Mouse (Mus musculus): ENCODE results near the gene Taar7f.

GRCm38 (mm10) chr10:24037314-24037713 lies 12.0 kb upstream of the Taar7f start, which contains the start of gene Taar7e:
- no peak for TF ChIP-seq POLR2A (IDR thresholded peaks at IDR 0.05; ENCODE audit: low read depth, low read length)
- no peak for TF ChIP-seq EP300 (IDR thresholded peaks at IDR 0.05; ENCODE audit: low read length)
- no peak for TF ChIP-seq UBTF (IDR thresholded peaks at IDR 0.05; ENCODE audit: low read depth, low read length)
- TF ChIP-seq MAX (IDR thresholded peaks at IDR 0.05; ENCODE audit: low read length) = no peak
- no peak for TF ChIP-seq ZMIZ1 (IDR thresholded peaks at IDR 0.05; ENCODE audit: low read depth, low read length)
- TF ChIP-seq ZC3H11A (IDR thresholded peaks at IDR 0.05; ENCODE audit: low read depth, low read length) = no peak
- TF ChIP-seq MAZ (IDR thresholded peaks at IDR 0.05; ENCODE audit: low read depth, low read length) = no peak
- TF ChIP-seq KAT2A (IDR thresholded peaks at IDR 0.05; ENCODE audit: insufficient replicate concordance, low read length) = no peak
- no peak for TF ChIP-seq BHLHE40 (IDR thresholded peaks at IDR 0.05; ENCODE audit: low read depth, low read length)
- TF ChIP-seq CTCF (conservative IDR thresholded peaks at IDR 0.05 in 1 of 2, IDR thresholded peaks at IDR 0.05 in 1 of 2; ENCODE audit: low read depth in 2 of 2, low read length in 2 of 2) = no peak
- TF ChIP-seq ELF1 (IDR thresholded peaks at IDR 0.05; ENCODE audit: low read depth, low read length) = no peak
- TF ChIP-seq MEF2A (IDR thresholded peaks at IDR 0.05; ENCODE audit: borderline replicate concordance, low read depth, low read length) = no peak
- TF ChIP-seq USF1 (IDR thresholded peaks at IDR 0.05; ENCODE audit: low read depth, low read length) = no peak
